Mouse (Mus musculus): ENCODE measurements at regions not wholly inside any gene's neighbourhood (a gene's known extent, or its start where the extent isn't known, plus 50 kb on each side); places are given as distances from the start of the nearest gene placed in this dataset.

DNA sequence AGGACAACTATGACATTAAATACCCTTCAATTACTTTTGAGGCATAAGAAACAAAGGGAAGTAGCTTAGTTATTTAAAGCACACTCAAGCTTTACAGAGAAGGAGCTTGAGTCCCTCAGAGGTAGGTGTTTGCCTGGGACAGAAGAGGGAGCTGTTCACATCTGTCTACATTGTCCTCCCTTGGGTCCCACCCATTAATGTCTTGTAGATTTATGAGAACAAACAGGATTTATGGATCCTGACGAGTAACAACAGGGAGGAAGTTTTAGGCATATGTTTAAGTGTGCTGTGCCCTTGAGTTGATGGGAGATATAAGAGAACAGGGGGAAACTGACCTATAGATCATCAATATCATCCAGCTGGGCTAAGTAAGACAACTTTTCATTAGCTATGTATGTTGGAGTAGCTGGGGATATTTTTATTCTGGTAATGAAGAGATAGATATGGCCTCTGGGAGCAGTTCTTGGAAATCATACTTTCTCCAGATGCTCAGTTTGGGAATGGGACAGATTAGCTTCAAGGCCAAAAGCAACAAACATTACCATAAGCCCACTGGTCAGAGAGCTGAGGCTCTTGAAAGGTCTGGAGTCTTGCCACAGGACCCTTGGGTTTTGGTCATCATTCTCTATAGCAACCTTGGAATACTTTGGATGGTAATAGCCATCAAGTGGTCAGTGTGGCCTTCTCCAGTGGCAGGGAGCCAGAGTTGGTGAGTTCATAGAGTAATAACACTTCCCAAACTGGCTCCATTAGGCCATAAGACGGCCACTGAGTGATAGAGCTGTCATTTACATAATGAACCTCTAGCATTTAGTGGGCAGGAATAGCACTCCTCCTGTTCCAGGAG, 487.3 kb downstream of the Meis1 start:
- Histone ChIP-seq H3K27ac (no peak overlapping the region), H3K9me3 (no peaks in the 10 kb centered on the region), H3K27me3 (ENCODE audit: poor library complexity, severe bottlenecking) (no peaks in the 10 kb centered on the region), H3K36me3 (replicated peaks) (no peaks in the 10 kb centered on the region), H3K4me3 (no peak overlapping the region), H3K4me1 (0 out of 2 replicates have a peak, but pooled peaks cover 6% of the 10 kb centered on the region)
- no peak for DNase-seq (ENCODE audit: extremely low spot score, low spot score)
- WGBS, result 70% methylated on average over 2 of the region's 2 CpGs

DNA sequence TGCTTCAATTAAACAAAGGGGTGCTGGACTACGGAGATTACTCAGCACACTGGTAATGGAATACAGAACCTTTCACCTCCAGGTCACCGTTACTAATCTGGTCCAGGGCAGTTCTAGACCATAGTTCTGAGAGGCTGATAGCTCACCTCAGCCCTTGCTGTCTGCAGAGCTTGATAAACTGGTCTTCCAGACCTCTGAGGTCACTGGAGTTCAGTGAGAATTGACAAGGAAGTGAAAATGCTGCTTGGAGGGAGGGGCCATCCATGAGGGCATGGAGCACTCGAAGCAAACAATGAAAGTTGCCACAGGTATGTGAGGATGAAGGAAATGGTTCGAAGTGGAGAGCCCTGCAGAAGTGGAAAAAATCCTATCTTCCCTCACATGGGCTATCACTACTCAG, 490.2 kb downstream of the Meis1 start:
- Histone ChIP-seq H3K4me3 (no peak overlapping the region), H3K4me1 (0 out of 2 replicates have a peak, but pooled peaks cover 6% of the 10 kb centered on the region), H3K9me3 (no peaks in the 10 kb centered on the region), H3K27me3 (ENCODE audit: poor library complexity, severe bottlenecking) (no peaks in the 10 kb centered on the region), H3K36me3 (replicated peaks) (no peaks in the 10 kb centered on the region), H3K27ac (no peak overlapping the region)
- DNase-seq (ENCODE audit: extremely low spot score, low spot score), result no peak
- WGBS, result 71% methylated on average over 4 of the region's 4 CpGs

DNA sequence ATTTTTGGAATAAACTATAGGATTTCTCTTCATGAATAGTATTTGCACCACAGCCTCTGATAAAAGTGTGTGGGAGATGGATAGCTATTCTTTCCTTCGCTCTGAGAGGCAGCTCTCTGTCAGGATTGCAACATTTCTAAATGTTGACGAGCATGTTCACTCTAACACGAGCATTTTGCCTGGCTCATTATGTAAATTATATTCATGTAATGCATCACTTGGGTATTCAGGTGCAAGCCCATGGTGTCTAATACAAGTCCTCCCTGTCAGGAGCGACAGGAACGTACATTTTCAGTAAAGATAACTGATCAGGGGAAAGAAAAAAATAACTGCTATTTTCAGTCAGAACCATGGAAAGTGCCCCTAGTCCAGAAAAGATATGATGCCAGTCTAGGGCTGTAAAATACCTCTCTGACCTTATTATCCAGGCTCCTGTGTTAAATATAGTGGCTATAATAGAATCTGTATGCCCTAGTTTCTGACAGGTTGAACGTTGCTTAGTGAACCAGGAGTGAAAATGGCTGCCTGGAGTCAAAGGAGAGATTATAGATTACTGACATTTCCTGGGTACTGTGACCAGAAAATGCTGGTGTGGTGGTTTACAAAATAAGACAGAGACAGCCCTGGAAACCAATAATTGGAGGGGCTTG, 523.6 kb downstream of the Meis1 start:
- DNase-seq (ENCODE audit: extremely low spot score, low spot score), result no peak
- Histone ChIP-seq H3K4me3 (no peak overlapping the region), H3K36me3 (replicated peaks) (no peaks in the 10 kb centered on the region), H3K27ac (no peak overlapping the region), H3K4me1 (peaks cover 14% of the 10 kb centered on the region), H3K27me3 (ENCODE audit: poor library complexity, severe bottlenecking) (no peaks in the 10 kb centered on the region), H3K9me3 (no peaks in the 10 kb centered on the region)
- 78% methylated on average over 6 of the region's 6 CpGs for WGBS

DNA sequence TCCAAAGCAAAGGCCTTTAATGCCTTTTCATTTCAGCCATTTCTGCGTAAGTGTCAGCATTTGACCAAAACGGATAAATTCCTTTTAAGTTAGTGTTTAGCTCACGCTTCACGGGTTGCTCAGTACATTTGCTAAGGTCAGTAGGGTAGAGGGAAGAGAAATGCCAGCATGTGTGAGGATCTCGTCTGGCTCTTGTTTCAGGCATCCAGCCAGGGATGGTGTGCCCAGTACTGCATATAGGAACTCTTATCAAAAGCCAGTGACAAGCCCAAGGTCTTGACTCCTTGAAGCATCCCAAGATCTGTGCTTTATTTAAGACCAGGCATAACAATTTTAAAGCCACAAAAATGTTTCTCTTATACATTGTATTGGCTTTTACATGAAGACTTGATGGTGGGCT, 524.8 kb downstream of the Meis1 start:
- no peak overlapping the region for H3K27ac ChIP-seq
- H3K9me3 ChIP-seq, result no peaks in the 10 kb centered on the region
- H3K36me3 ChIP-seq (replicated peaks), result no peaks in the 10 kb centered on the region
- H3K4me3 ChIP-seq, result no peak overlapping the region
- 27% methylated on average over 5 of the region's 5 CpGs for WGBS
- no peaks in the 10 kb centered on the region for H3K27me3 ChIP-seq (ENCODE audit: poor library complexity, severe bottlenecking)
- no peak for DNase-seq (ENCODE audit: extremely low spot score, low spot score)
- peaks cover 14% of the 10 kb centered on the region for H3K4me1 ChIP-seq

DNA sequence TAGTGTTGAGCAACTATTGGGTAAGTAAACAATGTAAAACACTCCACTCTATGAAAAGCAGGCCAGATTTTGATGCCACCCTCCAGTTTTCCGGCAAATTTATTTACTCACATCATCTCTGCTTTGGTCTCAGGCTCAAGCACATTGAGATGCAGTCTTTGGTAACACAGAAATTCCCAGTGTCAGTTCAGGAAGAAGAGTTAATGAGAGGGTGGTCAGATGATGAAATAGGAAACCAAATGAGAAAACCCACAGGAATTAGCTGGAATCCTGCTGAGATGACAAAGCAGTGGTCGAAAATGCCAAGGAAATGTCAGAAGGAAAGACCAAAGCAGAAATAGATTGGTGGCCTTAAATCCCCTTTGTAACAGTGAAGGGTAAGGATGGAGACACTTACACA, 525.7 kb downstream of the Meis1 start:
- Histone ChIP-seq H3K36me3 (replicated peaks) (no peaks in the 10 kb centered on the region), H3K4me3 (no peak overlapping the region), H3K9me3 (no peaks in the 10 kb centered on the region), H3K4me1 (peaks cover 14% of the 10 kb centered on the region), H3K27me3 (ENCODE audit: poor library complexity, severe bottlenecking) (no peaks in the 10 kb centered on the region), H3K27ac (no peak overlapping the region)
- WGBS, result 16% methylated on average over 2 of the region's 2 CpGs
- DNase-seq (ENCODE audit: extremely low spot score, low spot score), result no peak

DNA sequence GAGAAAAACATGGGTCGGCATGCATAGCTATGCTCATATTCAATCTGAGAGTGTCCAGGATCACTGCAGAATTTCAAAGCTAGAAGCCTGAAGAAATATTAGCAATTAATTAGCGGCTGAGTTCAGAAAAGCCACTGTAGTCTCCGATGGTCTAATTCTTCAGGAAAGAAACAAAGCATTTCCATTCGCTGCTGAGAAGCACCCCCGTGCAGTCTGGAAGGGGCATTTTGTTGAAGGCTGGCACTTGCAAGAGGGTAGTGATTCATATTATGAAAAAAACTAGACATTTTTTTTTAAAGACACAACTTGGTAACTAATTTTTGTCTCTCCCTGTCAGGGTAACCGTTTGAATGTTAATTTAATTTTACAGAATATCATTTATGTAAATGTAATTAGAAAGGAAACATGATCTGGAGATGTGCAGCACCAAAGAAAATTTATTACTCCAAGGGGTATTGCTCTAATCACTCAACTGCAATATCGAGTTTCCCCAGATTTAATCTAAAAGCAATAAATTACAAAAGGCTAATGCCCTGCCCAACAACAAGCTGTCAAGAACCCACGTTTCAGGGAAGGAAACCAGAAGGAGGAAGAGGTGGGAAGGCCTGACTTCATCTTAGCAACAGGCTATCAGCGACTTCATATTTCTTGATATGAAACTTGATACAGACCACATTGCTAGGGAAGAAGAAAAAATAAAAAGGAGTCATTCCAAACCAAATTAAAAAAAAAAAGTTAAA, 529.1 kb downstream of the Meis1 start:
- Histone ChIP-seq H3K4me3 (no peak overlapping the region), H3K27ac (no peak overlapping the region), H3K36me3 (replicated peaks) (no peaks in the 10 kb centered on the region), H3K9me3 (no peaks in the 10 kb centered on the region), H3K27me3 (ENCODE audit: poor library complexity, severe bottlenecking) (no peaks in the 10 kb centered on the region), H3K4me1 (peaks cover 14% of the 10 kb centered on the region)
- WGBS, result 84% methylated on average over 9 of the region's 9 CpGs
- DNase-seq (ENCODE audit: extremely low spot score, low spot score), result no peak

DNA sequence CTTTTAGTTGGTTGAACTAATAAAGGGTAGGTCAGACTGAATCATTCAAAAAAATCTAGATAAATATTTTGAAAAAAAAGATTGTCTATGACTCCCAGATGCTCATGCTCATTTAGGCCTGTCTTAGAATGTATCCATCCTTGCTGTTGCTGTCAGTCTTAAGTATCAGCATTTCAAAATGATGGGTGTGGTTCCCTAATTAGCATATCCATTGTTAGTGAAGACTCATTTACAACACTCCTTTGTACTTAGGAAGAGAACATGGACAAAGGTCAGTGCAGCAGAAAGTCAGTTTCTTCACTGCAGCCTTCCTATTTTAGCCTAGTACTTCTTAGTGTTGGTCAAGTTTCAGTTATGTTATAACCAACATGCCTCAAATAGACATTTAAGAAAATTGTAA, 525.2 kb upstream of the Etaa1 start:
- no peak for DNase-seq (ENCODE audit: extremely low spot score, low spot score)
- Histone ChIP-seq H3K27me3 (ENCODE audit: poor library complexity, severe bottlenecking) (no peaks in the 10 kb centered on the region), H3K9me3 (no peaks in the 10 kb centered on the region), H3K36me3 (replicated peaks) (no peaks in the 10 kb centered on the region), H3K4me1 (no peaks in the 10 kb centered on the region), H3K4me3 (no peak overlapping the region), H3K27ac (no peak overlapping the region)

DNA sequence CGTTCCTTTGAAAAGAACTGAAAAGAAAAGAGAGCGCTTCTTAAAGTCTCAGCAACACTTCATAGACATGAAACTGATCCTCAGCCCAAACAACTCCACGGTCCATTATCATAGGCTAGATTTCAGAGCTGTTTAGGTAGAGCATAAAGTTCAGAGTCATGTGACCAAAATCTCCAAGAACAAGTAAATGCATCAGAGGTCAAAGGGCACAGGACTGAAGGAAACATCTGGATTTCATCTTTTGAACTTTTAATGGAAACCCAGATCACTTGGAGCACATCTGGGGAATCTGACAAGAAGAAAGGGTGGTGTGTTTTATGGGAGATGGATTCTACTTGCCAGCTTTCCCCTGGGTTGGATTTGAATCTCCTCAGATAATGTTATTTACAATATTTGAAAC, 497.6 kb upstream of the Etaa1 start:
- 74% methylated on average over 3 of the region's 3 CpGs for whole genome bisulfite sequencing
- Histone ChIP-seq H3K9me3 (no peaks in the 10 kb centered on the region), H3K4me3 (no peak overlapping the region), H3K27ac (no peak overlapping the region), H3K36me3 (replicated peaks) (no peaks in the 10 kb centered on the region), H3K4me1 (no peaks in the 10 kb centered on the region), H3K27me3 (ENCODE audit: poor library complexity, severe bottlenecking) (no peaks in the 10 kb centered on the region)
- DNase-seq (ENCODE audit: extremely low spot score, low spot score), result no peak

- no peak overlapping the region for H3K4me3 ChIP-seq
- H3K36me3 ChIP-seq (replicated peaks), result no peaks in the 10 kb centered on the region
- no peak overlapping the region for H3K27ac ChIP-seq
- no peaks in the 10 kb centered on the region for H3K4me1 ChIP-seq
- no peaks in the 10 kb centered on the region for H3K9me3 ChIP-seq
- 90% methylated on average over 1 of the region's 1 CpGs for WGBS
- no peak for DNase-seq (ENCODE audit: extremely low spot score, low spot score)
- H3K27me3 ChIP-seq (ENCODE audit: poor library complexity, severe bottlenecking), result no peaks in the 10 kb centered on the region
Observed at GRCm38 (mm10) chr11:18448879-18449278, 495.2 kb upstream of the Etaa1 start.

GRCm38 (mm10) chr11:18444600-18444999, 490.9 kb upstream of the Etaa1 start:
- WGBS, result 84% methylated on average over 8 of the region's 8 CpGs
- H3K4me3 ChIP-seq, result no peak overlapping the region
- no peaks in the 10 kb centered on the region for H3K27me3 ChIP-seq (ENCODE audit: poor library complexity, severe bottlenecking)
- no peaks in the 10 kb centered on the region for H3K9me3 ChIP-seq
- no peaks in the 10 kb centered on the region for H3K4me1 ChIP-seq
- H3K36me3 ChIP-seq (replicated peaks), result no peaks in the 10 kb centered on the region
- DNase-seq (ENCODE audit: extremely low spot score, low spot score), result no peak
- no peak overlapping the region for H3K27ac ChIP-seq

DNA sequence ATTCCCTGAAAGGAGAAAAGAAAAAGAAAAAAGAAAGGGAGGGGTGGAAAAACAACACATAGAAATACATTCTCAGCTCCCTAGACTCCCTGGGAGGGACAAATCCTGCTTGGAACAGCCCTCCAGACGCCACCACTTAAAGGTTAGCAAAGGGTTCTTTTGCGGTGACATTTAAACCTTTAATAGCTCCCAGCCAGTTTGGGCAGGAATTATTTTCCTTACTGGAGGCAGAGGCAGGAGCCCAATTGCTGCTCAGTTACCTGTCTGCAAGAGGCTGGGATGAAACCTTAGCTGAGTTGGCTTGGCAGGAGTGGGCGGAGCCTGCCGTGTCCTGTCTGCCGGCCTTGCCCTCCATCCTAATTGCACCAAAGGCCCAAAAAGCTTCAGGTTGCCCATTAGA, 490.4 kb upstream of the Etaa1 start:
- Histone ChIP-seq H3K4me3 (no peak overlapping the region), H3K27ac (no peak overlapping the region), H3K27me3 (ENCODE audit: poor library complexity, severe bottlenecking) (no peaks in the 10 kb centered on the region), H3K36me3 (replicated peaks) (no peaks in the 10 kb centered on the region), H3K9me3 (no peaks in the 10 kb centered on the region), H3K4me1 (no peaks in the 10 kb centered on the region)
- DNase-seq (ENCODE audit: extremely low spot score, low spot score), result no peak
- WGBS, result 56% methylated on average over 5 of the region's 5 CpGs

DNA sequence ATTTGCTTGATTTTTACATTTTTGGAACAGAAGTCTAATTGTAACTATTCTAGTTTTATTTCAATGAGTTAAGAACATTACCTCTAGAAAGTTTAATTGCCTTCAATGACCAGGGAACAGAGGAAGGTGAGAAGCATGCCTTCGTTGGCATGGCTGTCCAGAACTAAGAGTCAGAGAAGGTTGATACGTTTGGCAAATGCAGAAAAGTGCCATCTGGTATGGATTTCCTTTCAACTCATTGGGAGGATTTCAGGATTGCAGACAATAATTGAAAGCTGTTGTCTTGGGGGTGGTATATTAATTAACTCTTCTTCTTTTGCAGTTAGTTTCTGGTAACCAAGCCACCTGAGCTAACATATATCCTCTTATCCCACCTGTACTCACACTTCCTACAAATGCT, 489.5 kb upstream of the Etaa1 start:
- 85% methylated on average over 2 of the region's 2 CpGs for WGBS
- Histone ChIP-seq H3K4me1 (no peaks in the 10 kb centered on the region), H3K4me3 (no peak overlapping the region), H3K27me3 (ENCODE audit: poor library complexity, severe bottlenecking) (no peaks in the 10 kb centered on the region), H3K36me3 (replicated peaks) (no peaks in the 10 kb centered on the region), H3K27ac (no peak overlapping the region), H3K9me3 (no peaks in the 10 kb centered on the region)
- no peak for DNase-seq (ENCODE audit: extremely low spot score, low spot score)
